Mouse (Mus musculus): ENCODE data around the gene S100a2.

Gene S100a2

DNA sequence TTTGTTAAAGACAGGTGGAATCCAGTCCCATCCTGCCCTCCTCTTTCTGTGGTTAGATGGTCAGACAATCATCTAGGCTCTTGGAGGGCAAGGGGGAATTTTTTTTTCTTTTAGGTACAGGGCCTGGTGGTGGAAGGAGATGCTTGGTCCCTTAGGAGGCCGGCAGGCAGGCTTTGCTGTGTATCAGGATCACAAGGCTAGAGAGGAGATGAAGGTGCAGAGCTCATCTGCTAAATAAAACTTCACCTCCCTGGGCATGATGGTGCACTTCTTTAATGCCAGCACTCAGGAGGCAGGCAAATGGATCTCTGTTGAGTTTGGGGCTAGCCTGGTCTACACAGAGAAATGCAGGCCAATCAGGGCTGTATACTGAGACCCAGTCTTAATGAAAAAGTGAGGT, 25.9 kb downstream of the S100a2 start:
- no peak for DNase-seq (ENCODE audit: low spot score in 2 of 2)

DNA sequence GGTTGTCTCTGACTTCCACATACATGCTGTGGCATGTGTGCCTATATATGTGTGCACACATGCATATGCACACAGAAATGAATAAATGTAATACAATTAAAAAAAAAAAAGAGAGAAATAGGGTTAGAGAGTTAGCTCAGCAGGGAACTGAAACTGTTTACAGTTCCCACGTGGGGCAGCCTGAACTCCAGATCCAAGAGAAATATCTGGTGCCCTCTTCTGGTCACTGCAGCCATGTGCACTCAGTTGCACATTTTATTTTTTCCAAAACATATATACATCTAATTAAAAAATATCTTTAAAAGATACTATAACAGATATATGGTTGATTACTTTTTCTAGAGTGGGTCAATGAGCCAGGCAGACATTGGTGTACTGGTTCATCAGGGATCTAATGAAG, 27.5 kb downstream of the S100a2 start:
- no peak for DNase-seq (ENCODE audit: low spot score in 2 of 2)

DNA sequence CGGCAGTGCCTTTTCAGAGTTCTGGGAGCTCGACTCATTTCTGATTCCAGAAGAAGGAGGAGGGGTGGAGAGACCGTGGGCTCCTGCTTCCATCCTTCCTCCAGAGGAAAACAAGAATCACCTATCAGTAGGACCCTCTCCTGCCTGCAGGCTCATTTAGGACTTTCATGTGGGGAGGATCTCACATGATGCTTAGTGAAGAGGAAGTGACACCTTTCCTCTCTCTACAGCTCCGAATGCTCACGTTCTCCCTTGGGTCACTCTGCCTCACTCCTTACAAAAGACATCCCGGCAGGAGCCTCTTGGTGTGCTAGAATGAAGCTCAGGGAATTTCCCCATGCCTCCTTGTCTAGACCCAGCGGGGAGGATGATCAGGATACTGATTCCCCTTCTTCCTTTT, 31.5 kb downstream of the S100a2 start:
- no peak for DNase-seq (ENCODE audit: low spot score in 2 of 2)

DNA sequence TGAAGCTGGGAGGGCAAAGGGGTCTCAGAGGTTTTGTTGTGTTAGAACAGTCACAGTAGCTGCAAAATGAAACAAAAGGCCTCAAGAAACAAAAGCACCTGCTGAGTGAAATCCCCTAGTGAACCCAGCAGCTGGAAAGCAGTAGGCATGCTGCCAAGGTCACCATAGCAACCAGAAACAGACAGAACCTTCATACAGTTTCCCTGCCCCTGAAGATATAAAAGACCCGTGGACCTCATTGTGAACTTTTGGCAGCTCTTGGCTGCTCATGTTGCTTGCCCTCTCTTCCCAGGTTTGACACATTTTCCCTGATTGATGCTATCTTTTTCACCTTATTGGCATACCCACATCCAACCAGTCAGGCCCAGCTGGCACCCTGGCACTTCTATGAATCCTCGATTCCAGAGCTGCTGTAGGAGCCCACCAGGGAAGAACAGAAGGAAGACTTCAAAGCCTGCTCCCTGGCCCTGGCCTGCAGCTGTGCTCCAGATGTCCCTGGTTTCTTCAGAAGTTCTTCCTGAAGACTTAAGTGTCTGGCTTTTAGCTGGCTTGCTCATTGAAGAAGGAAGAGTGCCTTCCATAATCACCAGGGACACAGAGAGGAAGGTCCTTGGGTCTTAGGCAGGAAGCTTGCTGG, 33.5 kb downstream of the S100a2 start:
- DNase-seq (ENCODE audit: low spot score in 2 of 2), result peak in 1 of 2 experiments; percentile 46

DNA sequence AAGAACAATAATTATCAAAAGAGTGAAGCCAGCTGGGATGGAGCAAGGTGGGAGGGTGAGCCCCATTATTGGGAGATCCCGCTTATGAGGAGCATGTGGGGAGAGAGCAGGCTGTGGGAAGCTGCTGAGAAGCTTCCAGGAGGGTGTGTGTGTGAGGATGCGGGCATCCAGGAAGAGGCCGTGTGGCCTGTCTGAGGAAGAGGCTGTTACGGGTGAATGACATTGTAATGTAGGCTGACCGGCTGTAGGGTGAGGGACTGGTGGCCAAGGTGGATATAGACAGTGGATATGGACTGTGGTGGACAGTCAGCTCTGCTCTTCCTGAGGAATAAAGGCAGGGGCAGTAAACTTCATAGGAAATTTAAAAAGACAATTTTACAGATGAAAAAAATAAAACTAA, 35.4 kb downstream of the S100a2 start:
- no peak for DNase-seq (ENCODE audit: low spot score in 2 of 2)

DNA sequence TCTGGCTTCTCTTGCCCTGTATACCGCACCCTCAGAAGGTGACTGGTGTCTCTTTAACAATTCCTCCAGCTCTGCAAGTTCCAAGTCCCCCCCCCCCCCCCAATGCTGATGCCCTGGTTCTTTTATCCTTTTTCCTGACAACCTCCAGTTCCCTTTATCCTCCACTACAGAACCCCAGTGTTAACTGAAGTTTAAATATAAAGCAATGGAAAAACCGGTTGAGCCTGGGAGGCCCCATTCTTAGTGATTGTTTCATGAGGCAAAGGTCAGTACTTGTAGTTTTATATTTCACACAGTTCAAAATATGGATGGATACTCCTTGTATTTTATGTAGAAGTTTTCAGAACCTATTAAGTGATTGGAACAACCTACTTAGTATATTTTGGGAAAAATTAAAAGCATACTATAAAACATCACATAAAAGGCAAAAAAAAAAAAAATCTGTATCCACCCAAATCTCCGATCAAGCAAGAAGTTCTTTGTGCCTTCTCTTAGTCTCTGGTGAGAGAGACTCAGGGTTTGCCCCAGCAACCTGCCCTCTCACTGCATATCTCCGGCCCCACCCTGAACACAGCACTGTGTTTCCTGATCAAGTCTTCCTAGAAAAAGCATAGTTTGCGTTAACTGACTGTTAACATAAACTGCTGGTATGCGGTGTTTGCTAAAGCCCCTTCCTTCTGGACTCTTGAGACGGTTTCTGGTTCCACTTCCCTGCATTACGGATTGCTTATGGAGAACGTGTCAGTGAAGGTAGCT, 36.4 kb downstream of the S100a2 start:
- DNase-seq (ENCODE audit: low spot score in 2 of 2), result no peak

DNA sequence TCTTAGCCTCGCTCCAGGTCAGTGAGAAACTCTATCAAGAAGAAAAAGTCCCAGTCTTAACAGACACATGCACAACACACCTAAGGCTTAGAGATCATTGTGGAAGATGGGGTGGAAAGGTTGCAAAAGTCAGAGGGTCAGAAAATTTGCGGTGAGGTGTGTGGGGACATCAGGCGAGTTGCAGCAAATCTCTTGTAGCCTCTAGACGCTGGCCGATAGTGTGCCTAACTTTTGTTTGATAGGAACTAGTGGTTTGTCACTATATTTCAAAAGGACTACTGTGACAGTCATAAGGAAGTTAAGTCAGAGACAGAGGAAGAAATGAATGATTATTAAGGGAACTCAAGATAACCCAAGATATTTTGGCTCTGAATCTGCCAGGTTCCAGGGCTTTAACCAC, 37.3 kb downstream of the S100a2 start:
- DNase-seq (ENCODE audit: low spot score in 2 of 2), result no peak

DNA sequence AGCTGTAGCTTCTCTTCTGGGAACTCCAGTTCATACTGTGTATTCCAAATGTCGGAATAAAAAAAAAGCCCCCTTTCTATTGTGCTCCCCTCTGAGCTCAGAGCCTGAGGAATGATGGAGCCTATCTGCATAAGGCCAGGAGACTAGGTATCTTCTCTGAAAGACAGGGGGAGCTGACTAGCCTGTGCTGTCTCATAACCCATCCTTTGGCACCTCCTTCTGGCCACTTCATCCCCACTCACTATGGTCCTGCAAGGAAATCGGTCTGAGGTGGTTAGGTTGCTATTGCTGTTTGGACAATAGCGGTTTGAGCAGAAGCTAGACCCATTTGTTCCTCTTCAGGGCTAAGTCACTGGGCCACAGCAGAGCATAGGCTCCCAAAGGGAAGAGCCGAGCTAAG, 37.8 kb downstream of the S100a2 start:
- no peak for DNase-seq (ENCODE audit: low spot score in 2 of 2)

DNA sequence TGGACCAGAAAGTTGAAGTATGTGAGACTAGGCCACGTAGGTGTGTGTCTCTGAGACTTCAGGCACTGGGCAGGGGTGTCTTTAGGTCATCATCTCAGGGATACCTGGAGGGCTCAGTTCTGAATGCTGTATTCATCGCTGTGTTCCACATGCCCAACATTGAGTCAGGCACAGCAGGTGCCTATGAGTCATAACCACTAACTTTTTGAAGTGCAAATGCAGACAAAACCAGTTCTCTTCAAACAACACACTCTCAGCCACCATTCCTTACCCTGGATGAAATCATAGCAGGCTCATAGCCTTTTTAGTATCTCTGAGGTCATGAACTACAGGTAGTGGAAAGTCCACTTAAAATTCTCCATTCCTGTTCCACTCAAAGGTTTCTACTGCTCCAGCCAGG, 39.3 kb downstream of the S100a2 start:
- no peak for DNase-seq (ENCODE audit: low spot score in 2 of 2)

DNA sequence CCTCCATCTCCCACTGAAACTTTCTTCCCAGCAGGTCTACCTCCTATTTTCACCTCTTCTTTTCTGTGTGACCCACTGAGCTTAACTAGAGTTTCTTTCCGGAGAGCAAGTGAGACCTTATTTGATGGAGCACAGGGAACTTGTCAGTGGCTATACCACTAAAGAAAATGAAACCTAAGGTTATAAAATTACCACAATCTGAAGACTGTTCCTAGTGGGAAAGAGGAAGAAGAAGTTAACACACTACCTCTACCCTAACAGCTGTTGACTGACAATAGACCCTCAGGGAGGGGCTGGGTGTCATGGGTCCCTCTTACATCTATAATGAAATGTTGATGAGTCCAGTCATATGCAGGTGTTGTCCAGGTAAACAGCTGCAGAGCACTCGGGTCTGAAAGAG, 41.9 kb downstream of the S100a2 start:
- no peak for DNase-seq (ENCODE audit: low spot score in 2 of 2)

DNA sequence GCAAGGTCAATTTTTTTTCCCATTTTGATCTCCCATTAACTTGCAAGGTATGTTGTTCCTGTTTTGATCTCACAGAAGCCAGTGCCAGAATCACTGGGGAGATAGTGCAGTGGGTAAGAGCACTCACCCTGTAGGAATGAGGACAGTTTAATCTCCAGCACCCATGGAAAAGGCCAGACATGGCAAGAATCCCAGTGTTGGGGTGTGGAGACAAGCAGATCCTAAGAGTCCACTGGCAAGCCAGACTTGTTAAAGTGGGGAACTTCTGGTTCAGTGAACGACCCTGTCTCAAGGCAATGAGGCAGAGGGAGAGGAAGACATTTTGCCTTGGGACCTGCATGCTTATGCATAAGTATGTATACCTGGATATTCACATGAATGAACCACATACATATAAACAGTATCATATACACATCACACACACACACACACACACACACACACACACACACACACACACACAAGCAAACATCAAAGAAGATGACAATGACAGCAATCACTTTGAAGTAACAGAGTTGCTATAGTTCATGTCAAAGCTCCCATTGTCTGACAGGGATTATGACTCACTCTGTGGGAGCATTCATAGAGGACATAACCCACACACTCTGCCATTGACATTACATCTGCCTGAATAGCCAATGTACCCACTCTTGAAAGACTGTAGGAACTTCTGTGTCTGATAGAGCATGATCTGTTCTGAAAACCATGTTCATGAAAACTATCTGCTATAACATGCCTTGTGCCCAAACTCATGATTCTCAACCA, 48.6 kb downstream of the S100a2 start:
- no peak for DNase-seq (ENCODE audit: low spot score in 2 of 2)

DNA sequence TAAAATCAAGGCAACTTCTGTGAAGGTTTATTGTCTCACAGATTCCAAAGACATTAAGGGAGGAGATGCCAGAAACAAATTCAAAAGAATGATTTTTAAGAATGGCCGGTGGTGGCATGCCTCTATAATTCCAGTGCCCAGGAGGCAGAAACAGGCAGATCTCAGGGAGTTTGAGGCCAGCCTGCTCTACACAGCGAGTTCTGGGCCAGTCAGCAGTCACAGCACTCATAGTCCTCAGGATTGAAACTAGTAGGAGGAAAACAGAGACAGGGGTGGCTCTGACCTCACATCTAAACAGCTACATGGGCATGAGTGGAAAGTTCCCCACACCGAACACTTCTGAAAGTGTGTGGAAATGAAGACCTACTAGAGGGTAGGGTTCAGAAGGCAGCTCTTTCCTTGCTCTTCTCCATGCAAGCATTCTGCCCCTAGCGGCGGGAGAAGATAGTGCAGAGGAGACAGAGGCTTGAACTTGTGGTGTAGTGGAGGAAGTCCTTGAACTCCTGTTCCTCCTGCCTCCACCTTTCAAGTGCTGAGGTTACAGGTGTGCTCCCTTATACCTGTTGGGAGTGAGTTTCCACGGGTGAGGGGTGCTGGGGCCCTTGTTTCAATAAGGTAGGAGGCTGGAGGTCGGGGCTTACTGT, 49.6 kb downstream of the S100a2 start:
- no peak for DNase-seq (ENCODE audit: low spot score in 2 of 2)

DNA sequence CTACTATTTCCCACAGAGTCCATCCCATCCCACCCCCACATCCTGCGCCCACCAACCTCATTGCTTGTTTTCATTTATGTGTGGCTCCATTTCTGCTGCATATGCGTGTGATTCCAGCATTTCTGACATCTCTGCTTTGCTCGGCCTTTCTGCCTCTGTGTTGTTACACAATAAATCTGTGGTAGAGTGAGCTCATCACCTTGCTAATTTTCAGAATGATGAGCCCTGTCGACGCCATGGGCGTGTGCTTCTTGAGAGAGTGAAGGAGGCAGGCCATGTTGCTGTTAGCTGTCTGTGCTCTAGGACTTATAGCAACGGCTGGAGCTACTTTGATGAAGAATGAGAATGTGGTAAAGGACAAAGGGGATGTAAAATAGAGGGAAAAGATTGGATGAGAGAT, 50.9 kb downstream of the S100a2 start:
- no peak for DNase-seq (ENCODE audit: low spot score in 2 of 2)
